Mouse (Mus musculus) limb, embryonic 11.5 days (tissue): ENCODE data around the gene Plxdc1. TPM values are rescaled to one million over a fixed set of nuclear protein-coding genes. Genes with fewer than 3 reads are reported as not detected.

ENCODE experiments used
- ATAC-seq: fragments of 200-750 bp; cut with Nextera tagmentation; 2 replicates; pipeline ENCODE4 v1.8.0; 2017; ENCODE audit warnings: low read depth; ENCODE audit not compliant: insufficient number of reproducible peaks, low FRiP score, low TSS enrichment
- DNase-seq: peaks from one replicate; pipeline ENCODE4 v3.0.0-alpha.2; 2015; ENCODE audit warnings: low spot score
- H3K27ac ChIP-seq: fragments of 300-500 bp; sonication (generic); replicated peaks from 2 replicates; pipeline ENCODE4 v1.5.1; 2014; ENCODE audit warnings: low read depth, mild to moderate bottlenecking, low read length
- H3K27me3 ChIP-seq: fragments of 300-500 bp; sonication (generic); 2 replicates; pipeline ENCODE4 v1.6.1; 2014; ENCODE audit warnings: mild to moderate bottlenecking, low read length, mixed read lengths; ENCODE audit not compliant: control insufficient read depth, insufficient read depth
- H3K36me3 ChIP-seq: fragments of 300-500 bp; sonication (generic); 2 replicates; pipeline ENCODE4 v1.6.1; 2014; ENCODE audit warnings: mild to moderate bottlenecking, low read length, moderate library complexity, mixed read lengths; ENCODE audit not compliant: control insufficient read depth, insufficient read depth
- H3K4me1 ChIP-seq: fragments of 300-500 bp; sonication (generic); 2 replicates; pipeline ENCODE4 v1.6.1; 2014; ENCODE audit warnings: low read length, mixed read lengths; ENCODE audit not compliant: control insufficient read depth, insufficient read depth
- H3K4me2 ChIP-seq: fragments of 300-500 bp; sonication (generic); 2 replicates; pipeline ENCODE4 v1.6.1; 2014; ENCODE audit warnings: low read depth, mild to moderate bottlenecking, moderate library complexity; ENCODE audit not compliant: severe bottlenecking
- H3K4me3 ChIP-seq: fragments of 300-500 bp; sonication (generic); 2 replicates; pipeline ENCODE4 v1.5.1; 2014; ENCODE audit warnings: low read depth, low read length
- H3K9ac ChIP-seq: fragments of 300-500 bp; sonication (generic); 2 replicates; pipeline ENCODE4 v1.6.1; 2014; ENCODE audit warnings: mild to moderate bottlenecking, low read length
- H3K9me3 ChIP-seq: fragments of 300-500 bp; sonication (generic); 2 replicates; pipeline ENCODE4 v1.6.1; 2016; ENCODE audit warnings: low read length; ENCODE audit not compliant: control insufficient read depth
- WGBS: fragments of 180-500 bp; shearing (Covaris S2); extraction: QIAGEN DNeasy Blood & Tissue Kit; methylation state at CpG from one replicate; pipeline ENCODE4 v1.1.7; 2014; 5-methylcytosine and 5-hydroxymethylcytosine counted together
- microRNA-seq: library from miRNA; unstranded; fragments of <30 nt; microRNA quantifications from one replicate; pipeline ENCODE4, GENCODE M21; 2016
- polyA plus RNA-seq: library from polyadenylated mRNA; unstranded; fragments of >200 nt; fragmentation: Nextera tagmentation; extraction: Ambion mirVana; gene quantifications from 2 replicates; pipeline ENCODE4 v1.2.1, GENCODE M21; 2014

Gene Plxdc1
- polyA plus RNA-seq, 1 experiment from 2014 or later, result 0.15 TPM

- Histone ChIP-seq H3K4me2 (peak overlapping the region; percentile 35), H3K9ac (peak overlapping the region; percentile 49), H3K4me1 (no peaks in the 10 kb centered on the region), H3K4me3 (peak overlapping the region; percentile 40), H3K9me3 (no peaks in the 10 kb centered on the region), H3K36me3 (no peaks in the 10 kb centered on the region), H3K27ac (peak overlapping the region; percentile 77), H3K27me3 (no peaks in the 10 kb centered on the region)
- ATAC-seq (peak; percentile 46; the same call in 1 of the 2 replicates), DNase-seq (peak; percentile 82)
- WGBS, result 6% methylated on average over 26 of the region's 26 CpGs
Observed at GRCm38 (mm10) chr11:97883542-97883917, 102.7 kb downstream of the Plxdc1 start.

DNA sequence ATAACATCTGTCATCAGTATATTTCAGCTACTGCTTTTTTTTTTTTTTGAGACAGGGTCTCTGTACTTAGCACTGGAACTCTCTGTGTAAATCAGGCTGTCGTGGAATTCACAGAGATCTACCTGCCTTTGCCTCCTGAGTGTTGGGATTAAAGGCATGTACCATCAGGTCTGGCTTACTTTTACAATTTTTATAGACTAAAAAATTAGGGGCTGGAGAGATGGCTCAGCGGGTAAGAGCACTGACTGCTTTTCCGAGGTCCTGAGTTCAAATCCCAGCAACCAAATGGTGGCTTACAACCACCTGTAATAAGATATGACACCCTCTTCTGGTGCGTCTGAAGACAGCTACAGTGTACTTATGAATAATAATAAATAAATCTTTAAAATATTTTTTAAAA, 105.9 kb downstream of the Plxdc1 start:
- no peaks in the 10 kb centered on the region for H3K36me3 ChIP-seq
- 89% methylated on average over 4 of the region's 4 CpGs for WGBS
- no peak for ATAC-seq
- DNase-seq, result no peak
- no peak overlapping the region for H3K9ac ChIP-seq
- H3K27me3 ChIP-seq, result no peaks in the 10 kb centered on the region
- no peaks in the 10 kb centered on the region for H3K4me1 ChIP-seq
- no peak overlapping the region for H3K4me2 ChIP-seq
- H3K27ac ChIP-seq, result no peak overlapping the region
- H3K4me3 ChIP-seq, result no peak overlapping the region
- no peaks in the 10 kb centered on the region for H3K9me3 ChIP-seq

DNA sequence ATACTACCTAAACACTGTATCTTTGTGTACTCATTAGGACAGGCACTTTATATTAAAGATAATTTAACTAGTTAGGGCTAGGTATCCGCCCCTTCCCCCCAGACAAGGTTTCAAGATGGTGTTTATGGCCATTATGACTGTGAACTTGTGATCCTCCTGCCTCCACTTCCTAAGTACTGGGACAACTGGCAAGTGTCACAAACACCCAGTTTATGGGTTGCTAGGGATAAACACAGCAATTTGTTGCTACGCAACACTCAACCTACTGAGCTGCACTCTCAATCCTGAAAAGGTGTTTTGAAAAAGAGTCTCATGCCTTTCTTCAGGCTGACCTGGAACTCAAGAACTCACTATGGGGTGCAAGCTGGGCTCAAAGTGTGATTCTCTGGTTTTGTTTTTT, 108.9 kb downstream of the Plxdc1 start:
- 29% methylated on average over 2 of the region's 2 CpGs for WGBS
- DNase-seq, result peak; percentile 72
- ATAC-seq, result no peak

GRCm38 (mm10) chr11:97874396-97874795, 111.8 kb downstream of the Plxdc1 start:
- H3K4me2 ChIP-seq, result no peak overlapping the region
- H3K4me3 ChIP-seq, result no peak overlapping the region
- no peak for DNase-seq
- no peak for ATAC-seq
- WGBS, result 93% methylated on average over 1 of the region's 1 CpGs
- no peak overlapping the region for H3K9ac ChIP-seq
- H3K4me1 ChIP-seq, result no peaks in the 10 kb centered on the region
- H3K36me3 ChIP-seq, result no peaks in the 10 kb centered on the region
- H3K27me3 ChIP-seq, result no peaks in the 10 kb centered on the region
- H3K27ac ChIP-seq, result no peak overlapping the region
- H3K9me3 ChIP-seq, result no peaks in the 10 kb centered on the region

More for the DNA sequence above, 108.9 kb downstream of the Plxdc1 start:
- Histone ChIP-seq H3K9ac (no peak overlapping the region), H3K4me2 (no peak overlapping the region), H3K27me3 (no peaks in the 10 kb centered on the region), H3K4me1 (no peaks in the 10 kb centered on the region), H3K27ac (no peak overlapping the region), H3K9me3 (no peaks in the 10 kb centered on the region), H3K4me3 (no peak overlapping the region), H3K36me3 (no peaks in the 10 kb centered on the region)

Small RNA genes within 50 kb of the gene (microRNA-seq; reads per million reads assigned to microRNA genes)
- not detected for gene Gm22461
- not detected for gene Gm27597

Other genes with a start within 250 kb of the Plxdc1 start
- gene Pip4k2b, start 241.7 kb downstream of the Plxdc1 start, polyA plus RNA-seq, result 1.9 and 2.1 TPM in 2 replicates
- 15.4 and 18.3 TPM in 2 replicates for gene Cwc25, start 219.9 kb downstream of the Plxdc1 start, polyA plus RNA-seq
- gene 1700001P01Rik, start 210.5 kb downstream of the Plxdc1 start, polyA plus RNA-seq, result not detected in 2 replicates
- 576 and 600 TPM in 2 replicates for gene Rpl23, start 204.0 kb downstream of the Plxdc1 start, polyA plus RNA-seq
- 79.9 and 80.5 TPM in 2 replicates for gene Lasp1, start 187.4 kb downstream of the Plxdc1 start, polyA plus RNA-seq
- gene B230217C12Rik, start 145.7 kb downstream of the Plxdc1 start, polyA plus RNA-seq, result 15.9 and 17.4 TPM in 2 replicates
- gene Fbxo47, start 102.3 kb downstream of the Plxdc1 start, polyA plus RNA-seq, result 1.0 TPM in 2 replicates
- 9.5 and 9.9 TPM in 2 replicates for gene Arl5c, start 9.7 kb upstream of the Plxdc1 start, polyA plus RNA-seq
- 6.8 and 7.2 TPM in 2 replicates for gene Cacnb1, start 36.6 kb upstream of the Plxdc1 start, polyA plus RNA-seq
- gene Rpl19, start 40.3 kb upstream of the Plxdc1 start, polyA plus RNA-seq, result 1,171 and 1,244 TPM in 2 replicates
- 0.17 and 0.51 TPM in 2 replicates for gene Stac2, start 67.0 kb upstream of the Plxdc1 start, polyA plus RNA-seq
- gene Fbxl20, start 164.0 kb upstream of the Plxdc1 start, polyA plus RNA-seq, result 17.6 and 20.6 TPM in 2 replicates
- gene Med1, start 206.8 kb upstream of the Plxdc1 start, polyA plus RNA-seq, result 75.2 and 87.8 TPM in 2 replicates
- 14.6 and 17.4 TPM in 2 replicates for gene Cdk12, start 216.6 kb upstream of the Plxdc1 start, polyA plus RNA-seq